Mouse (Mus musculus): ENCODE measurements around the gene Arhgef1. TPM values are rescaled to one million over a fixed set of nuclear protein-coding genes. Genes with fewer than 3 reads are reported as not detected.

Gene Arhgef1
- polyA plus RNA-seq, 1 experiment from 2014 or later = 85.3 TPM

DNA sequence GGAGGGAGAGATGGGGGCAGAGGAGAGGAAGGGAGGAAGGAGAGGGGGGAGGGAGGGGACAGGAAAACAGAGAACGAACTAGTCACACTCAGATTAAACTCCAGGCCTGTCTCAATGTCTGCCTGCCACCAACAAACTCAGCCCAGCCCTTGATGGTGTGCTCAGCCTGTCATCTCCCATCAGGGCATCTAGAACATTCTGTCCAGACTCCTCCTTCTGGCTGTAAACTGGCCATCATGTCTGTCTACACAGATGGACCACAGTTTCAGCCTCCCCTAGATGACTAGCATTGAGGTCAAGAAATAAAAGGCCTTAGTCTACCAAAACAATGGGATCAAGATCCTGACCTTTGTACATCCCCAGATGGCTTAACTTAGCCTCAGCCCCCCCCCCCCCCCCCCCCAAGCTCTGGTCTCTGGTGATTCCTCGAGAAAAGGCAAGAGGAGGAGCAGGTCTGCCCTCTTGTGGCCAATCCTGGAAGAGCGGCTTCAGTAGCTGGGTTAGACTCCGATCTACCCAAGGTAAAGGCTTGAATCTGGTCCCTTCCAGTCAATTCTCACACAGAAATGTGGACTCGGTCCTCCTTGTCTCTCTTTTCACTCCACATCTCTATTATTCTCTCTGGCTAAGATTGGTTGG, 62.3 kb downstream of the Arhgef1 start:
- Histone ChIP-seq H3K9ac (ENCODE audit: low read length) (no peak overlapping the region), H3K36me3 (ENCODE audit: control insufficient read depth, insufficient read depth, low read length) (no peaks in the 10 kb centered on the region), H3K4me2 (ENCODE audit: low read length) (no peak overlapping the region), H3K27ac (ENCODE audit: low read depth) (no peak overlapping the region), H3K4me3 (ENCODE audit: low read depth, low read length) (no peak overlapping the region), H3K4me1 (replicated peaks; ENCODE audit: control insufficient read depth, insufficient read depth, low read length) (no peaks in the 10 kb centered on the region), H3K9me3 (ENCODE audit: control insufficient read depth, low read length) (no peaks in the 10 kb centered on the region), H3K27me3 (replicated peaks; ENCODE audit: control insufficient read depth, insufficient read depth, low read length) (no peaks in the 10 kb centered on the region)
- DNase-seq (ENCODE audit: low spot score) (peak; percentile 92), ATAC-seq (replicated peaks; ENCODE audit: low FRiP score, low TSS enrichment, low read depth) (no peak)
- WGBS = 11% methylated on average over 5 of the region's 5 CpGs

- no peaks in the 10 kb centered on the region for H3K4me1 ChIP-seq (replicated peaks; ENCODE audit: control insufficient read depth, insufficient read depth, low read length)
- H3K4me2 ChIP-seq (ENCODE audit: low read length) = no peak overlapping the region
- no peak overlapping the region for H3K27ac ChIP-seq (ENCODE audit: low read depth)
- WGBS = 78% methylated on average over 8 of the region's 8 CpGs
- no peaks in the 10 kb centered on the region for H3K36me3 ChIP-seq (ENCODE audit: control insufficient read depth, insufficient read depth, low read length)
- DNase-seq (ENCODE audit: low spot score) (no peak), ATAC-seq (replicated peaks; ENCODE audit: low FRiP score, low TSS enrichment, low read depth) (no peak)
- no peaks in the 10 kb centered on the region for H3K27me3 ChIP-seq (replicated peaks; ENCODE audit: control insufficient read depth, insufficient read depth, low read length)
- no peaks in the 10 kb centered on the region for H3K9me3 ChIP-seq (ENCODE audit: control insufficient read depth, low read length)
- H3K4me3 ChIP-seq (ENCODE audit: low read depth, low read length) = no peak overlapping the region
- no peak overlapping the region for H3K9ac ChIP-seq (ENCODE audit: low read length)
These were observed 65.3 kb downstream of the Arhgef1 start for GRCm38 (mm10) chr7:24967966-24968365.

DNA sequence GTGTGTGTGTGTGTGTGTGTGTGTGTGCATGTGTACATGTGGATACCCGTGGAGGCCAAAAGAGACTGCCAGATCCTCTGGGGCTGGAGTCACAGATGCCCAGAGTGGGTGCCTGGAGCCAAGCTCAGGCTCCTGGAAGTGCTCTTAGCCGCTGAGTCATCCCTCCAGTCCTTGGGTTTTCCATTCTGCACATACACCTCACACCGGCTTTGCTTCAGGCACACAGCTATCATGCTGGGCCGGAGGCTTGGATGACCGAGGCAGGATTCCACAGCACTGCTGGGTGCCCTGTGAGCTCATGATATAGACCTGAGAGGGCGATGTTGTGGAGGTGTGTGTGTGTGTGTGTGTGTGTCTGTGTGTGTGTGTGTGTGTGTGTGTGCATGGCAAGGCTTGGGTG, 65.8 kb downstream of the Arhgef1 start:
- Histone ChIP-seq H3K4me3 (ENCODE audit: low read depth, low read length) (no peak overlapping the region), H3K9me3 (ENCODE audit: control insufficient read depth, low read length) (no peaks in the 10 kb centered on the region), H3K4me2 (ENCODE audit: low read length) (no peak overlapping the region), H3K36me3 (ENCODE audit: control insufficient read depth, insufficient read depth, low read length) (no peaks in the 10 kb centered on the region), H3K9ac (ENCODE audit: low read length) (no peak overlapping the region), H3K4me1 (replicated peaks; ENCODE audit: control insufficient read depth, insufficient read depth, low read length) (no peaks in the 10 kb centered on the region), H3K27me3 (replicated peaks; ENCODE audit: control insufficient read depth, insufficient read depth, low read length) (no peaks in the 10 kb centered on the region), H3K27ac (ENCODE audit: low read depth) (no peak overlapping the region)
- WGBS = 66% methylated on average over 6 of the region's 6 CpGs
- ATAC-seq (replicated peaks; ENCODE audit: low FRiP score, low TSS enrichment, low read depth) (no peak), DNase-seq (ENCODE audit: low spot score) (no peak)

DNA sequence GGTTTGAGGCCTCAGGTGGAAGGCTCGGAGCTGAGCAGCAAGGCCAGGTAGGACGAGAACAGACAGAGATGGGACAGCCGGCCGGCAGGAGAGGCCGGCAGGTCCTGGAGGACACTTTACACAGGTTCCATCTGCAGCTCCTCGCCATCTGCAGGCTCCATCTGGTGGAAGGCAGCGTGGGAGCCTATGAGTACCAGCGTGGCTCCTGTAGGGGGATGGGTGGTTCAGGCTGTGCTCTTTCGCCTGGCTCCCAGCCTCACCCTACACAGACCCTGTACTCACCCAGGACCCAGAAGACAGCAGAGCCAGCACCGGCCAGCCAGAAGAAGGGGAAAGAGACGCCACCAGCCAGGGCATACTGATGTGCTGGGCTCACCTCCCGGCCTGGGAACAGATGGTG, 67.1 kb downstream of the Arhgef1 start:
- DNase-seq (ENCODE audit: low spot score) (no peak), ATAC-seq (replicated peaks; ENCODE audit: low FRiP score, low TSS enrichment, low read depth) (no peak)
- Histone ChIP-seq H3K27me3 (replicated peaks; ENCODE audit: control insufficient read depth, insufficient read depth, low read length) (no peaks in the 10 kb centered on the region), H3K4me1 (replicated peaks; ENCODE audit: control insufficient read depth, insufficient read depth, low read length) (no peaks in the 10 kb centered on the region), H3K4me3 (ENCODE audit: low read depth, low read length) (no peak overlapping the region), H3K36me3 (ENCODE audit: control insufficient read depth, insufficient read depth, low read length) (no peaks in the 10 kb centered on the region), H3K9me3 (ENCODE audit: control insufficient read depth, low read length) (no peaks in the 10 kb centered on the region), H3K4me2 (ENCODE audit: low read length) (no peak overlapping the region), H3K27ac (ENCODE audit: low read depth) (no peak overlapping the region), H3K9ac (ENCODE audit: low read length) (no peak overlapping the region)
- 81% methylated on average over 12 of the region's 12 CpGs for WGBS

GRCm38 (mm10) chr7:24970341-24970740, 67.6 kb downstream of the Arhgef1 start:
- no peak overlapping the region for H3K4me2 ChIP-seq (ENCODE audit: low read length)
- H3K9ac ChIP-seq (ENCODE audit: low read length) = no peak overlapping the region
- no peaks in the 10 kb centered on the region for H3K27me3 ChIP-seq (replicated peaks; ENCODE audit: control insufficient read depth, insufficient read depth, low read length)
- DNase-seq (ENCODE audit: low spot score) (no peak), ATAC-seq (replicated peaks; ENCODE audit: low FRiP score, low TSS enrichment, low read depth) (no peak)
- no peak overlapping the region for H3K4me3 ChIP-seq (ENCODE audit: low read depth, low read length)
- H3K4me1 ChIP-seq (replicated peaks; ENCODE audit: control insufficient read depth, insufficient read depth, low read length) = no peaks in the 10 kb centered on the region
- no peaks in the 10 kb centered on the region for H3K36me3 ChIP-seq (ENCODE audit: control insufficient read depth, insufficient read depth, low read length)
- no peaks in the 10 kb centered on the region for H3K9me3 ChIP-seq (ENCODE audit: control insufficient read depth, low read length)
- 99% methylated on average over 3 of the region's 3 CpGs for WGBS
- H3K27ac ChIP-seq (ENCODE audit: low read depth) = no peak overlapping the region

DNA sequence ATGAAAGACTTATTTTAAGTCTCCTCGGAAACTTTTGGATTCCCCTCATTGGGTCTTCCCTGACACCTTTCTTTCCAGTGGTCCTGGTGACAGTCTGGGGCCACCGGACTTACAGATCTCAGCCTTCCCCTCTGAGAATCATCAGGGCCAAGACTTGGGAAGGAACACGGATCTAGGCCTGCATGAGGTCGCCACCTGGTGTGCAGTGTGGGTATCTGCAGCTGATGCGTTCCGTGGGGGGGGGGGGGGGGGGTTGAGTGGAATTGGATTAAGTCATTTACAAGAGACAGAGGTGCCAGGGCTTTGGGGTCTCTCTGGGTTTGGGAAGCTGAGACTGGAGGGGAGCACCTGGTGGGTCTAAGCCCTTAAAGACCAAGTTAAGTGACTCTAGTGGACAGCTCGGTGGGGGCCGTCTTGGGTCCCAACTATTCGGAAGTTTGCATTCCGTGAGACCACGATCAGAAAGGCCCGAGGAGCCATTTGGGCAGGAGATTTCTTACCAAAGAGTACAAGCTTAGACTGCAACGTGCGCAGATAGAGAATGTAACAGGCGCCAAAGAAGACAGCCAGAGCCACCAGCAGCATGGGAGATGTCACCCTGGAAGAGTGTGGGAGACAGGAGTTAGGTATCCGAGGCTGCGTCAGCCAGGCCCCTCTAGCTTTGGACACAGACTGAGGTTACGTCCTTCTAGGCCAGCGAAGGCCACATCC, 68.7 kb downstream of the Arhgef1 start:
- Histone ChIP-seq H3K27ac (ENCODE audit: low read depth) (no peak overlapping the region), H3K9me3 (ENCODE audit: control insufficient read depth, low read length) (no peaks in the 10 kb centered on the region), H3K4me1 (replicated peaks; ENCODE audit: control insufficient read depth, insufficient read depth, low read length) (no peaks in the 10 kb centered on the region), H3K4me2 (ENCODE audit: low read length) (peak overlapping the region; percentile 72), H3K4me3 (ENCODE audit: low read depth, low read length) (peak overlapping the region; percentile 89), H3K36me3 (ENCODE audit: control insufficient read depth, insufficient read depth, low read length) (no peaks in the 10 kb centered on the region), H3K27me3 (replicated peaks; ENCODE audit: control insufficient read depth, insufficient read depth, low read length) (no peaks in the 10 kb centered on the region), H3K9ac (ENCODE audit: low read length) (peak overlapping the region; percentile 64; the same call in 1 of the 2 replicates)
- DNase-seq (ENCODE audit: low spot score) = peak; percentile 70
- 9% methylated on average over 19 of the region's 19 CpGs for WGBS
- ATAC-seq (replicated peaks; ENCODE audit: low FRiP score, low TSS enrichment, low read depth) = no peak

- no peaks in the 10 kb centered on the region for H3K9me3 ChIP-seq (ENCODE audit: control insufficient read depth, low read length)
- peak within 1 kb of the TSS; percentile 64 for H3K9ac ChIP-seq (ENCODE audit: low read length)
- under 1% methylated on average over 44 of the region's 45 CpGs for WGBS
- H3K4me2 ChIP-seq (ENCODE audit: low read length) = peak within 1 kb of the TSS; percentile 72
- no peaks in the 10 kb centered on the region for H3K4me1 ChIP-seq (replicated peaks; ENCODE audit: control insufficient read depth, insufficient read depth, low read length)
- DNase-seq (ENCODE audit: low spot score) (peak; percentile 93), ATAC-seq (replicated peaks; ENCODE audit: low FRiP score, low TSS enrichment, low read depth) (peak; percentile 91)
- no peaks in the 10 kb centered on the region for H3K36me3 ChIP-seq (ENCODE audit: control insufficient read depth, insufficient read depth, low read length)
- H3K4me3 ChIP-seq (ENCODE audit: low read depth, low read length) = peak within 1 kb of the TSS; percentile 89
- no peaks in the 10 kb centered on the region for H3K27me3 ChIP-seq (replicated peaks; ENCODE audit: control insufficient read depth, insufficient read depth, low read length)
- peak within 1 kb of the TSS; percentile 57 for H3K27ac ChIP-seq (ENCODE audit: low read depth)
These were observed 69.5 kb downstream of the Arhgef1 start, which contains the start of gene Rabac1 for GRCm38 (mm10) chr7:24971972-24972893. Gene Rabac1, minus strand, starts transcription at chr7:24972754.

GRCm38 (mm10) chr7:24973208-24973607, 70.5 kb downstream of the Arhgef1 start:
- H3K4me2 ChIP-seq (ENCODE audit: low read length) = no peak overlapping the region; the same call in 1 of the 2 replicates
- H3K9me3 ChIP-seq (ENCODE audit: control insufficient read depth, low read length) = no peaks in the 10 kb centered on the region
- no peaks in the 10 kb centered on the region for H3K4me1 ChIP-seq (replicated peaks; ENCODE audit: control insufficient read depth, insufficient read depth, low read length)
- no peaks in the 10 kb centered on the region for H3K36me3 ChIP-seq (ENCODE audit: control insufficient read depth, insufficient read depth, low read length)
- no peak overlapping the region for H3K27ac ChIP-seq (ENCODE audit: low read depth)
- no peaks in the 10 kb centered on the region for H3K27me3 ChIP-seq (replicated peaks; ENCODE audit: control insufficient read depth, insufficient read depth, low read length)
- H3K4me3 ChIP-seq (ENCODE audit: low read depth, low read length) = no peak overlapping the region
- WGBS = 84% methylated on average over 4 of the region's 4 CpGs
- no peak for DNase-seq (ENCODE audit: low spot score)
- ATAC-seq (replicated peaks; ENCODE audit: low FRiP score, low TSS enrichment, low read depth) = no peak
- no peak overlapping the region for H3K9ac ChIP-seq (ENCODE audit: low read length)

Data from intestine, embryonic 14.5 days (tissue).